Mouse (Mus musculus): ENCODE data around the gene Ehd1. TPM values are rescaled to one million over a fixed set of nuclear protein-coding genes. Genes with fewer than 3 reads are reported as not detected.

The Ehd1 gene
- polyA plus RNA-seq, 1 experiment from 2014 or later: 42.9 TPM

DNA sequence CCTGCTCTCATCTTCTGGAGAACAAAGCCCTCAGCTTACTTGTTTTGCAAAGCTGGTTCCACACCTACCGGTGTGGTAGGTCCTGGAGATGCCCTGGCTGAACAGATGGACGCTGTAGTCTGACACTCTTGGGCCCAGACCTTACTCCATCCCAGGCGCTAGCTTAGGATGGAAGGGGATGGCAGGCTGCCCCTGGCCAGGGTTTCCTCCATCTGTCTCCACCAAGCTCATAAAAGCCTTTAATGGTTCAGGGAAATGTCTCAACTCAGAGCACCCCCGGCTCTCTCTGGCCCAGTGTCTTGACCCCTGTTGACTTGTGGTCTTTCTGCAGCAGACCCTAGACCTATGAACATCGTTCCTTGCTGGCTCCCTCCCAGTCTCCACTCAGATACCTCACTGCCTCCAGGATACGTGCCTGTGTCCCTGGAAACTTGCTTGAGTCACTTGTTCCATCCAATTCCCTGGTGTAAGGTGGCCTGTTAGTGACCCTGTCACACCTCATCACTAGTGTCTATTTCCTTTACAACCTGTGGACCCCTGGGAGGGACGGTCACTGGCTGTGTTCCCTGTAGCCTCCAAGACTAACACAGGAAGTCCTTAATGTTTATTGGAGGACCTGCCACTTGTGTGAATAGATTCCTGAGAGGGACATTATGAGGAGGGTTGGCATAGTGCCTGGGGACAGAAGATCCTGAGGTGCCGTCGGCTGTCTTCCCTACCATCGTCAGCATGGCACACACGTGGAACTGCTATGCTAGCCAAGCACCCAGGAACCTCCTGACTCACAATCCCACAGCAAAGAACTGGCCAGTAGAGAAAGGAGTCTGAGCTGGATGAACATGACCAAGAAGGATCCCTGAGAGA lies 9.0 kb upstream of the Ehd1 start:
- Histone ChIP-seq H3K27ac (no peak overlapping the region), H3K4me3 (ENCODE audit: inconsistent target) (no peak overlapping the region), H3K79me2 (ENCODE audit: inconsistent target) (no peaks in the 10 kb centered on the region), H3K36me3 (ENCODE audit: inconsistent target) (no peaks in the 10 kb centered on the region)
- 70% methylated on average over 11 of the region's 11 CpGs for WGBS (ENCODE audit: missing documents)

DNA sequence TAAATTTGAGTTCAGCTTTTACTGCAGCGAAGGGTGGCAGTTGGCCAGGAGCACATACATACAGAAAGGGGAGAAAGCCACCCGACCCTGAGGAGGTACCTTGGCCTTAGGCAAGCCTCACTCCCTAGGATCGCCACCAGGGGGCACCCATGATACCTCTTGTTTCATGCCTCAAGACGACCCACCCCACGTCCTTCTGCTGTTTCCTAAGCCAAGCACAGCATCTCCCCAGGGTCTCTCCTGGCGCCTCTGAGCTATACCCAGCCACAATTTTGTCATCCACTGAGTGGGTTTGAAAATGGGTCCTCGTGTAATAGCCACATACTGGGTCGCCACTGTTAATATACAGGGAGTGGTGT lies 8.4 kb upstream of the Ehd1 start:
- no peak overlapping the region for H3K4me3 ChIP-seq (ENCODE audit: inconsistent target)
- no peak overlapping the region for H3K27ac ChIP-seq
- no peaks in the 10 kb centered on the region for H3K36me3 ChIP-seq (ENCODE audit: inconsistent target)
- no peaks in the 10 kb centered on the region for H3K79me2 ChIP-seq (ENCODE audit: inconsistent target)
- 13% methylated on average over 8 of the region's 8 CpGs for WGBS (ENCODE audit: missing documents)

GRCm38 (mm10) chr19:6268670-6269132 lies 7.8 kb upstream of the Ehd1 start:
- 39% methylated on average over 7 of the region's 7 CpGs for WGBS (ENCODE audit: missing documents)
- Histone ChIP-seq H3K36me3 (ENCODE audit: inconsistent target) (no peaks in the 10 kb centered on the region), H3K27ac (no peak overlapping the region)

DNA sequence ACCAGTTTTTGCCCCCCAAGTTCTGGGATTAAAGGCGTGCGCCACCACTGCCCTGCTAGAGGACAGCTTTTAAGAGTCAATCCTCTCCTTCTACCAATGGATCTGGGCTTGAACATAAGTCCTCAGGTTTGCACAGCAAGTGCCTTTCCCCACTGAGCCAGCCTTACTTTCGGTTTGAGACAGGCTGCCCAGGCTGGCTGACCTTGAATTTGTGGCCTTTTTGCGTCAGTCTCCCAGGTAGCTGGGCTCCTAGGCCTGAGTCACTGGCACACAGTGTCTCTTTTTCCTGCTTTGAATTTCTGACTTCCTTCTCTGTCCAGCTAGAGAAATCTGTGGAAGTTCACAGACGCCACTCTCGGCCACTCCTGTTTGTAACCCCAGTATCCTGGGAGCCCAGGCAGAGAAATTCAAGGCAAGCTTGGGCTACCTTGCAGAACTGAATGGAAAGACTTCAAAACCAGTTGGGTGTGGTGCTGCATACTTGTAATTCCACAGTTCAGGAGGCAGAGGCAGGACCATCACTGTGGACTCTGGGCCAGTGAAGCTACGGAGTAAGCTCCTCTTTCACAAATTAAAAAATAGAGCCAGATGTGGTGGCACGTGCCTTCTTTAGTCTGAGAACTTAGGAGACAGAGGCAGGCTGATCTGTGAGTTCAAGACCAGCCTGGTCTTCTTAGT lies 6.6 kb upstream of the Ehd1 start:
- H3K27ac ChIP-seq: no peak overlapping the region
- WGBS (ENCODE audit: missing documents): 89% methylated on average over 8 of the region's 8 CpGs
- H3K79me2 ChIP-seq (ENCODE audit: inconsistent target): no peaks in the 10 kb centered on the region
- H3K36me3 ChIP-seq (ENCODE audit: inconsistent target): no peaks in the 10 kb centered on the region
- no peak overlapping the region for H3K4me3 ChIP-seq (ENCODE audit: inconsistent target)

More at GRCm38 (mm10) chr19:6268670-6269132, 7.8 kb upstream of the Ehd1 start:
- H3K79me2 ChIP-seq (ENCODE audit: inconsistent target): no peaks in the 10 kb centered on the region
- no peak overlapping the region for H3K4me3 ChIP-seq (ENCODE audit: inconsistent target)

DNA sequence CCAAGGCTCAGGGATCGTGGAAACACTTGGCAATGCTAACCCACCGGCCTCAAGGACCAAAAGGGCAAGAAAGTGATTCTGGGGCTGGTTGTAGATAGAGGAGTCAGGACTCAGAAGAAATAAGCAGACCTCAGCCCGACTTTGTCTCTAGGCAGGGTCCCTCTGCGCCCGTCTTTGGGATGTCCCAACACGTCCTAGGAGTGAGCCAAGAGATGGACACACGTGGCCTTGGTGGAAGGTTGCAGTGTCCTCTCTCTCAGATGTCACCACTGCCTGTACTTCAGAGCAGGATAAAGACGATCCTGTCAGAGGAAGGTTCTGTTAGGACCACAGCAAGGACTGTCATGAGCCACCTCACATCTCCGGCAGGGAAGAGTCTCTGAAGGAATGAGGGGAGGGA lies 5.9 kb upstream of the Ehd1 start:
- Histone ChIP-seq H3K4me3 (ENCODE audit: inconsistent target) (no peak overlapping the region), H3K27ac (no peak overlapping the region), H3K36me3 (ENCODE audit: inconsistent target) (no peaks in the 10 kb centered on the region), H3K79me2 (ENCODE audit: inconsistent target) (no peaks in the 10 kb centered on the region)
- 94% methylated on average over 9 of the region's 9 CpGs for WGBS (ENCODE audit: missing documents)

- no peak overlapping the region for H3K4me3 ChIP-seq (ENCODE audit: inconsistent target)
- H3K27ac ChIP-seq: no peak overlapping the region
- H3K36me3 ChIP-seq (ENCODE audit: inconsistent target): no peaks in the 10 kb centered on the region
- WGBS (ENCODE audit: missing documents): 87% methylated on average over 8 of the region's 8 CpGs
- no peaks in the 10 kb centered on the region for H3K79me2 ChIP-seq (ENCODE audit: inconsistent target)
Measured at GRCm38 (mm10) chr19:6271206-6271605, 5.3 kb upstream of the Ehd1 start.

- 91% methylated on average over 7 of the region's 7 CpGs for WGBS (ENCODE audit: missing documents)
- Histone ChIP-seq H3K4me3 (ENCODE audit: inconsistent target) (no peak overlapping the region), H3K36me3 (ENCODE audit: inconsistent target) (no peaks in the 10 kb centered on the region), H3K27ac (no peak overlapping the region), H3K79me2 (ENCODE audit: inconsistent target) (peaks cover 2% of the 10 kb centered on the region; the same call in 1 of the 2 replicates)
Measured at GRCm38 (mm10) chr19:6272053-6272452, 4.5 kb upstream of the Ehd1 start.

- no peak overlapping the region for H3K4me3 ChIP-seq (ENCODE audit: inconsistent target)
- no peaks in the 10 kb centered on the region for H3K36me3 ChIP-seq (ENCODE audit: inconsistent target)
- H3K79me2 ChIP-seq (ENCODE audit: inconsistent target): peaks cover 9% of the 10 kb centered on the region
- no peak overlapping the region for H3K27ac ChIP-seq
- 90% methylated on average over 4 of the region's 4 CpGs for WGBS (ENCODE audit: missing documents)
Measured at GRCm38 (mm10) chr19:6272738-6273137, 3.8 kb upstream of the Ehd1 start.

- peaks cover 17% of the 10 kb centered on the region for H3K79me2 ChIP-seq (ENCODE audit: inconsistent target)
- no peaks in the 10 kb centered on the region for H3K36me3 ChIP-seq (ENCODE audit: inconsistent target)
- no peak overlapping the region for H3K4me3 ChIP-seq (ENCODE audit: inconsistent target)
- H3K27ac ChIP-seq: no peak overlapping the region
- WGBS (ENCODE audit: missing documents): 66% methylated on average over 4 of the region's 4 CpGs
Measured at GRCm38 (mm10) chr19:6273592-6273991, 2.9 kb upstream of the Ehd1 start.

- Histone ChIP-seq H3K36me3 (ENCODE audit: inconsistent target) (no peaks in the 10 kb centered on the region), H3K79me2 (ENCODE audit: inconsistent target) (peaks cover 22% of the 10 kb centered on the region), H3K4me3 (ENCODE audit: inconsistent target) (no peak overlapping the region), H3K27ac (no peak overlapping the region)
- WGBS (ENCODE audit: missing documents): 92% methylated on average over 11 of the region's 13 CpGs
Measured at GRCm38 (mm10) chr19:6273998-6274608, 2.4 kb upstream of the Ehd1 start.

- 3% methylated on average over 15 of the region's 15 CpGs for WGBS (ENCODE audit: missing documents)
- Histone ChIP-seq H3K79me2 (ENCODE audit: inconsistent target) (peaks cover 40% of the 10 kb centered on the region), H3K36me3 (ENCODE audit: inconsistent target) (peaks cover 3% of the 10 kb centered on the region; the same call in 1 of the 2 replicates), H3K4me3 (ENCODE audit: inconsistent target) (peak overlapping the region; percentile 38), H3K27ac (peak overlapping the region; percentile 98)
Measured at GRCm38 (mm10) chr19:6275740-6276389, 660 bp upstream of the Ehd1 start.

- WGBS (ENCODE audit: missing documents): 18% methylated on average over 10 of the region's 10 CpGs
- Histone ChIP-seq H3K79me2 (ENCODE audit: inconsistent target) (peaks cover 60% of the 10 kb centered on the region), H3K36me3 (ENCODE audit: inconsistent target) (peaks cover 21% of the 10 kb centered on the region; the same call in 1 of the 2 replicates), H3K27ac (peak overlapping the region; percentile 82), H3K4me3 (ENCODE audit: inconsistent target) (peak overlapping the region; percentile 83)
Measured at GRCm38 (mm10) chr19:6277661-6278438, 1.3 kb downstream of the Ehd1 start.

DNA sequence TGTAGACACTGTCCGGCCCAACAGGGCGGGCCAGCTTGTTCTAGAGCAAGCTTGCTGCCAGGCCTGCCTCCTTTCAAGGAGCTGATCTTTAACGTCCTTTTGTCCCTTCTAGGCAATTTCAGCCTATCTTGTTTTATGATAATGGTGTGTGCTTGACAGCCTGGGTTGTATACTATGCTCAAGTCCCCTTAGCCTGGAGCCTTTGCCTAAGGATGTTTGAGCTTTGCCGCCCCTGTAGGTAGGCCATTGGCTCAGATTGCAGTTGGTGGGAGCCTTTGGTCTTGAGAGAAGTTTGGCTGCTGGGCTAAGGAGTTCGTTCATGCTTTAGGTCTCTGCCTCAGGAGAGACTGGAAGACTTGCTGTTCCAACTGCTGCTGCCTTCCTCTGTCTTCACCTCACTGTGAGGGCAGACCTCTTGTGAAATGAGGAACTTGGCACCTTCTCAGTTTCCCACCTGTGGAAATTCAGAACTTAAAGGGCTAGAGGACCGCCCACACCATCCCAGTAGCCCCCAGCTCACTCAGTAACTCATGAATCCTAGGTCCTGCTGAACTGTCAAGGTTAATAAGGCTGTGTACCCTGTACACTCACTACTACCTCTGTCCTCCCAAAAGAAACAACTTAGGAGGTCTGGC lies 2.0 kb downstream of the Ehd1 start:
- 51% methylated on average over 6 of the region's 6 CpGs for WGBS (ENCODE audit: missing documents)
- Histone ChIP-seq H3K36me3 (ENCODE audit: inconsistent target) (peaks cover 27% of the 10 kb centered on the region), H3K27ac (peak overlapping the region; percentile 82), H3K79me2 (ENCODE audit: inconsistent target) (peaks cover 67% of the 10 kb centered on the region), H3K4me3 (ENCODE audit: inconsistent target) (peak overlapping the region; percentile 83)
